Mouse (Mus musculus): Measurements from ENCODE around the gene Foxd3. TPM values are rescaled to one million over a fixed set of nuclear protein-coding genes. Genes with fewer than 3 reads are reported as not detected.

Gene Foxd3
- polyA plus RNA-seq, 1 experiment from 2014 or later, result not detected

DNA sequence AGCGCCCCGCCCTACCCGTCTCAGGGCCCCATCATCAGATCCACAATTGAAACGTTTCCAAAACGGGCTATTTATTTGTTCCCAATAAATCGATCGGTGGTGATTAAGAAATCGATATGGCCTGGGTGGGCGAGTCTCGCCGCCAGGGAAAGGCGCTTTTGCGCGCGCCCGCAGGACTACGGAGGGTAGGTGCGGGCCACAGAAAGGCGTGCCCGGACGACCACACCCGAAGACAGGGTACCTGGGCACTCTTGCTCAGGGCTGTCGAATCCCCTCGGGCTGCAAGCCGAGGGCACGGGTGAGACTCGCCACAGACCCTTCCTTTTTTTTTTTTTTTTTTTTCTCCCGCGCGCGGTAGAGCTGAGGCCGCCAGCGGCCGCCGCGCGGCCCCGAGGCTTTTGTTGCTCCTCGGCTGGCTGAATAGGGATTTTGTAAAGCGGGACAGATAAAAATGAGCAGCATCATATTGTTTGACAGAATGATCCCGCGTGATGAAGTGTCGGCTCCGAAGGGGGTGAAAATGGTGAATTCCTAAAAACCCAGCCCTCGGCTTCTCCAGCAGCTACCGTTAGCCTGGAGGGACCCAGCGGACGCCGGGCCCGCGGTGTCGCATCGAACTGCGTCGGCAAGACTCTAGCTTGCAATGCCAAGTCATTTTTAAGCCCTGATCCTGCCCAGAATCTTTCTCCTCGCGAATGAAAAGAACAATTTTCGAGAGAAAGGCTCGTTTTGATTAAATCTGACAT, 5.0 kb upstream of the Foxd3 start:
- Histone ChIP-seq H3K4me2 (peak overlapping the region; percentile 46), H3K9me3 (replicated peaks) (no peaks in the 10 kb centered on the region), H3K27ac (no peak overlapping the region), H3K36me3 (ENCODE audit: poor library complexity, severe bottlenecking) (no peaks in the 10 kb centered on the region), H3K4me1 (peaks cover 18% of the 10 kb centered on the region), H3K9ac (no peak overlapping the region), H3K27me3 (peaks cover 99% of the 10 kb centered on the region), H3K4me3 (peak overlapping the region; percentile 27)
- WGBS, result under 1% methylated on average over 57 of the region's 59 CpGs
- no peak for ATAC-seq

DNA sequence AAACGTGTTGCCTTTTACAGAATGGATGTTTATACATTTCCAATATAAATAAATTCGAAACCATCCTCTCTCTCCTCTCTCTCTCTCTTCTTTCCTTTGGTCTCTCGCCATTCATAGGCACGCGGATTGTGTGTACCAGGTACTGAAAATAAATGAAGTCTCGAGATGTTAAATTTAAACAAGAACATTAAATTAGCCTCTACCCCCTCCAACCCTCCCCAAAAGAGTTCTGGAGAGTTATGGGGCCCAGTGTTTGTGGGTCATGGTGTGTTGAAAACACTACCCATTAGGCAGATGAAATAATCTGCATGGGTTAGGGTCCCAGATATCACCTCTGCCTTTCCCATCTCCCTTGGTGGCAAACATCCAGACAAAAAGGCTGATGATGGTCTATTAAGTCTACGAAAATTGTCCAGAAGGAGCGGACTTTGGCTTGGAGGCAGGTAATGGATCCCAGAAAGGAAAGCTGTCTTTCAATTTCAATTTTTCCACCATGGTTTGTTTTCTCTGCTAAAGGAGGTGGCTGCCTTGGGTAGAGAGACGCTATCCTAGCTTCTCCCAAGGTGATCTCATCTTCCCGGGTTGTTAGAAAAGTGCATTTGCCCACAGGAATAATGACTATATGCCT, 4.2 kb upstream of the Foxd3 start:
- WGBS, result 14% methylated on average over 10 of the region's 10 CpGs
- Histone ChIP-seq H3K9ac (no peak overlapping the region), H3K4me3 (no peak overlapping the region), H3K27ac (no peak overlapping the region), H3K4me2 (no peak overlapping the region), H3K27me3 (peaks cover 99% of the 10 kb centered on the region), H3K36me3 (ENCODE audit: poor library complexity, severe bottlenecking) (no peaks in the 10 kb centered on the region), H3K9me3 (replicated peaks) (no peaks in the 10 kb centered on the region), H3K4me1 (peaks cover 27% of the 10 kb centered on the region)
- ATAC-seq, result no peak

DNA sequence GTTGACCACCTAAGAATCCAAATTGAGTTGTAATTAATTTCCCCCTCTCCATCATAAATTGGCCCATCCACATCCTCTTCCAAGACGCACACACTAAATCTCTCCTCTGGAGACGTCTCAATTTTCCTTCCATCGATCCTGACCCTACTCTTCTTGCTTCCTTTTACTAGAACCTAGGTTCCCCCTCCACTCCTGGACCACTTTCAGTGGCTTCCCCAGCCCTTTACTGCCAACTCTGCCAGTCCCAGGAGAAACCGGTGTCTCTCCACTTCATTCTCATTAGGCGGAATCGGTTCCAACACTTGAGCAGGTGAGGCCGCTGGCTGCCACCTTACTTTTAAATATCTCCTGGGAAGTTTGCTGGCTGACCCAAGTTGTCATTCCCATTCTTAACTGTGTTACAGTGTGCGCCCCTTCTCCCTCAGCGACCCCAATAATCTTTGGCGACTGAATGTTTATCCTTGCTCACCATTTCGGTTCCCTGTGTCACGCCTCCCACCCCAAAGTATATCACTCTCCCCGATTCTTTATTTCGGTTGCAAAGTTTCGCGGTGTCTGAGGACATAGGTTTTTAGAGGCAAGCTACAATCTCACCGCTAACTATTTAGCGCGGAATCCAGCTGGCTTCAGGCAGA, 3.4 kb upstream of the Foxd3 start:
- peaks cover 34% of the 10 kb centered on the region for H3K4me1 ChIP-seq
- no peak for ATAC-seq
- H3K4me3 ChIP-seq, result no peak overlapping the region
- no peaks in the 10 kb centered on the region for H3K36me3 ChIP-seq (ENCODE audit: poor library complexity, severe bottlenecking)
- WGBS, result 2% methylated on average over 19 of the region's 19 CpGs
- H3K27ac ChIP-seq, result no peak overlapping the region
- peaks cover 100% of the 10 kb centered on the region for H3K27me3 ChIP-seq
- H3K9me3 ChIP-seq (replicated peaks), result no peaks in the 10 kb centered on the region
- no peak overlapping the region for H3K9ac ChIP-seq
- H3K4me2 ChIP-seq, result no peak overlapping the region

DNA sequence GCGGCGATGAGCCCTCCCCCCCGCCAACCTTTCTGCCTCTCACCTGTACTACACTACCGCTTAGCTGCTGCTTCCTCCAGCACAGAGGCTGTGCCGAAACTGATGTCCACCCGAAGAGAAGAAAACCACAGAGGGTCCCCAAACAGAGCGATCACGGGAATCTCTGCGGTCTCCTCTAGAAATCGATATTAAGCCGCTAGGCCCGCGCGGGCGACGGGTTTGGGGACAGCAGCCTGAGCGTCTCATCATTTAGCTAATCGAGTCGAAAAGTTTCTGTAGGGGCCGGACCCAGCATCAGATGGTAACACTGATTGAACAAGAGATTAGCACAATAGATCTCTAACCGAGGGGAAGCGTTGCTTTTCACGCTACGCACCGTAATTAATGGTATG, 2.9 kb upstream of the Foxd3 start:
- peaks cover 37% of the 10 kb centered on the region for H3K4me1 ChIP-seq
- H3K36me3 ChIP-seq (ENCODE audit: poor library complexity, severe bottlenecking), result no peaks in the 10 kb centered on the region
- H3K4me2 ChIP-seq, result no peak overlapping the region
- H3K9me3 ChIP-seq (replicated peaks), result no peaks in the 10 kb centered on the region
- H3K9ac ChIP-seq, result no peak overlapping the region
- no peak for ATAC-seq
- under 1% methylated on average over 25 of the region's 25 CpGs for WGBS
- no peak overlapping the region for H3K27ac ChIP-seq
- peaks cover 100% of the 10 kb centered on the region for H3K27me3 ChIP-seq
- H3K4me3 ChIP-seq, result no peak overlapping the region

DNA sequence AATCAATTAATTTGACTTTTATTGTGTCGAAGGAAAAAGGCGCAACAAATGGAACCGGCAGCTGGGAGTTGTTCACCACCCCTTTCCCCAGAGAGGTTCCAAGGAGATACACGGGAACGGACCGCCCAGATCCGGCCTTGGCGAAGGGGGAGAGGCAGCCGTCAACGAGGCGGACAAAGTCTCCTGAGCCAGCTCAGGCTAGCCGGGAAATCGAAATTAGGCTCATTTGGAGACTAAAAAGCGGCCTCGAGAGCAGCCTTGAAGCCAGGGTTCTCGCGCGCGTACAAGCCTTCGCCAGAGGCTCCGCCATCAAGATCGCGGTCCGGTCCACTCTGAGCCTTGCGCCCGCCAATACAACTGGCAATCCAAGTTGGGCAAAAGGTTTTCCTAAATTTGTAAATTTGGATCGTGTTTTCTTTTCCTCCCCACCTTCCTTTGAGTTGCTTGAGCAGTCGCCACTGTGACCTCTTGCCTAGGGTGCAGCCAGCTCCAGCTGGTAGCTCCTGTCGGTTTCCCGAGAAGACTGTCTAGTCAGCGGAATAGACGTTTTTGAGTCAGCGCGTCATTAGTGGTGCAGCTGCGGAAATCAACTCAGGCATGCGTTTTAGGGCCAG, 2.4 kb upstream of the Foxd3 start:
- H3K4me3 ChIP-seq, result no peak overlapping the region
- no peak for ATAC-seq
- WGBS, result under 1% methylated on average over 36 of the region's 36 CpGs
- H3K27ac ChIP-seq, result no peak overlapping the region
- peaks cover 37% of the 10 kb centered on the region for H3K4me1 ChIP-seq
- no peaks in the 10 kb centered on the region for H3K9me3 ChIP-seq (replicated peaks)
- no peak overlapping the region for H3K9ac ChIP-seq
- peaks cover 97% of the 10 kb centered on the region for H3K27me3 ChIP-seq
- no peak overlapping the region for H3K4me2 ChIP-seq
- no peaks in the 10 kb centered on the region for H3K36me3 ChIP-seq (ENCODE audit: poor library complexity, severe bottlenecking)

DNA sequence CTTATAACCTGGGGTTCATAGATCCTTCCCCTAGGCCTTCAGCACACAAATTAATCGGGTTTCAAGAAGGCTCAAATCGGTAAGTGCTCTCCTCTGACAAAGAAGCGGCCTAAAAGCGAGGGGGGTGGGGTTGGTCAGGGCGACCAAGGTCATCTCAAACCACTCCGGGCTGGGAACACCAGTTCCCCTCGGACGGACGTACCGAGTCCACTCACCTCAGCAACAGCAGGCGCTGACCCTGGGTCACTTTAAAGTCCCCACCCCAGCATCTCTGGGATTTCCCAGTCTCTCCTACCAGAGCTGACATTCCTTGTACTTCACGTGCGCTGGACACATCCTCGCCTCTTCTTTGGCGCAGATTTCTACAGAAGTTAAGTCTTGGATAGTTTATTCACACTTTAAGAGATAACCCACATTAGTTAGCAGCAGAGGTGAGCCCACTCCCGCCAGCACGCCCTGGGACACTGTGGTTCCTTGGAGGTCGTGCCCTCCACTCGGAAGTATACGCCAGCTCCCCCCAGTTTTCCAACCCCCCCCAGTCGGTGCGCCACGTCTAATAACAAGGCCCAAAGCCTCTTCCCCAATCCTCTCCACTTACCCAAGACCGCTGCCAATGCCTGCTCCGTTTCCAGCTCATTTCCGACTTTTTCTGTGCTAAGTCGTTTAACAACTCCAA, 1.3 kb upstream of the Foxd3 start:
- H3K4me1 ChIP-seq, result peaks cover 39% of the 10 kb centered on the region
- no peak overlapping the region for H3K4me3 ChIP-seq
- ATAC-seq, result no peak
- peaks cover 97% of the 10 kb centered on the region for H3K27me3 ChIP-seq
- no peaks in the 10 kb centered on the region for H3K9me3 ChIP-seq (replicated peaks)
- whole genome bisulfite sequencing, result under 1% methylated on average over 27 of the region's 27 CpGs
- no peak overlapping the region for H3K9ac ChIP-seq
- H3K36me3 ChIP-seq (ENCODE audit: poor library complexity, severe bottlenecking), result no peaks in the 10 kb centered on the region
- no peak overlapping the region for H3K4me2 ChIP-seq
- H3K27ac ChIP-seq, result no peak overlapping the region

DNA sequence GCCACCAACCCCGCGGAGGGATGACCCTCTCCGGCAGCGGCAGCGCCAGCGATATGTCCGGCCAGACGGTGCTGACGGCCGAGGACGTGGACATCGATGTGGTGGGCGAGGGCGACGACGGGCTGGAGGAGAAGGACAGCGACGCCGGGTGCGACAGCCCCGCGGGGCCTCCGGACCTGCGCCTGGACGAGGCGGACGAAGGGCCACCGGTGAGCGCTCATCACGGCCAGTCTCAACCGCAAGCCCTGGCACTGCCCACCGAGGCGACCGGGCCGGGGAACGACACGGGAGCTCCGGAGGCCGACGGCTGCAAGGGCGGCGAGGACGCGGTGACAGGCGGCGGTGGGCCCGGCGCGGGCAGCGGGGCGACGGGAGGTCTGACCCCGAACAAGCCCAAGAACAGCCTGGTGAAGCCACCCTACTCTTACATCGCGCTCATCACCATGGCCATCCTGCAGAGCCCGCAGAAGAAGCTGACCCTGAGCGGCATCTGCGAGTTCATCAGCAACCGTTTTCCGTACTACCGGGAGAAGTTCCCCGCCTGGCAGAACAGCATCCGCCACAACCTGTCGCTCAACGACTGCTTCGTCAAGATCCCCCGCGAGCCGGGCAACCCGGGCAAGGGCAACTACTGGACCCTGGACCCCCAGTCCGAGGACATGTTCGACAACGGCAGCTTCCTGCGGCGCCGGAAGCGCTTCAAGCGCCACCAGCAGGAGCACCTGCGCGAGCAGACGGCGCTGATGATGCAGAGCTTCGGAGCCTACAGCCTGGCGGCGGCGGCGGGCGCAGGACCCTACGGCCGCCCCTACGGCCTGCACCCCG, 718 bp downstream of the Foxd3 start:
- no peaks in the 10 kb centered on the region for H3K9me3 ChIP-seq (replicated peaks)
- H3K27me3 ChIP-seq, result peaks cover 96% of the 10 kb centered on the region
- H3K36me3 ChIP-seq (ENCODE audit: poor library complexity, severe bottlenecking), result no peaks in the 10 kb centered on the region
- no peak overlapping the region for H3K27ac ChIP-seq
- ATAC-seq, result peak; percentile 68
- under 1% methylated on average over 76 of the region's 92 CpGs for WGBS
- H3K4me3 ChIP-seq, result peak overlapping the region; percentile 38
- H3K9ac ChIP-seq, result no peak overlapping the region
- peak overlapping the region; percentile 57 for H3K4me2 ChIP-seq
- peaks cover 33% of the 10 kb centered on the region for H3K4me1 ChIP-seq

DNA sequence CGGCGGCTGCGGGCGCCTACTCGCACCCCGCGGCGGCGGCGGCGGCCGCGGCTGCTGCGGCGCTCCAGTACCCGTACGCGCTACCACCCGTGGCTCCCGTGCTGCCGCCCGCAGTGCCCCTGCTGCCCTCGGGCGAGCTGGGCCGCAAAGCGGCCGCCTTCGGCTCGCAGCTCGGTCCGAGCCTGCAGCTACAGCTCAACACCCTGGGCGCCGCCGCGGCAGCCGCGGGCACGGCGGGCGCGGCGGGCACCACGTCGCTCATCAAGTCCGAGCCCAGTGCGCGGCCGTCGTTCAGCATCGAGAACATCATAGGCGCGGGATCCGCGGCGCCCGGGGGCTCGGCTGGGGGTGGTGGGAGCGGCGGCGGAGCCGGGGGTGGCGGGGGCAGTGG, 1.3 kb downstream of the Foxd3 start:
- H3K9me3 ChIP-seq (replicated peaks), result no peaks in the 10 kb centered on the region
- no peak overlapping the region for H3K9ac ChIP-seq
- peak overlapping the region; percentile 57 for H3K4me2 ChIP-seq
- no peak overlapping the region for H3K27ac ChIP-seq
- H3K36me3 ChIP-seq (ENCODE audit: poor library complexity, severe bottlenecking), result no peaks in the 10 kb centered on the region
- ATAC-seq, result peak; percentile 16
- peaks cover 33% of the 10 kb centered on the region for H3K4me1 ChIP-seq
- H3K27me3 ChIP-seq, result peaks cover 96% of the 10 kb centered on the region
- H3K4me3 ChIP-seq, result peak overlapping the region; percentile 38
- WGBS, result under 1% methylated on average over 48 of the region's 62 CpGs

DNA sequence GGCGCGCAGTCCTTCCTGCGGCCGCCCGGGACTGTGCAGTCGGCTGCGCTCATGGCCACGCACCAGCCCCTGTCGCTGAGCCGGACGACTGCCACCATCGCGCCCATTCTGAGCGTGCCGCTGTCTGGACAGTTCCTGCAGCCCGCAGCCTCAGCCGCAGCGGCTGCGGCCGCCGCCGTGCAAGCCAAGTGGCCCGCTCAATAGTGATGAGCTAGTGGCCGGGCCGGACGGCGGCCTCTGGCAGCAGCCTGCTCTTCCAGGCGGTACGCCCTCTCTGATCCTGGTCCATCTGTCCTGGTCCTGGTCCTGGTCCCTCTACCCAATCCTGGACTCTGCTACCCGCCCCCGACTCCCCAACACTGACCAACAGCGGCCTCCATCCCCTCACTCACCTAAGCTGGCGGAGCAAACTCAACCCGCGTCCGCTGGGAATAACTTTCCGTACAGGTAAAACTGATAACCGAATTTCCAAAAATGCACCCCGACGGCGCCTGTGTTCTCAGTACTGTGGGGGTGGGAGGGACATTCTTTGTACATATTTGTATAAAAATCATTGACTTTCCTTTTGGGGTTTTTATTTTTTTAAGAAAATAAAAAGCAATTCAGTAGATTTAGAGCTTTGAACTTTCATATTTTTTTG, 1.9 kb downstream of the Foxd3 start:
- ATAC-seq, result peak; percentile 26; the same call in 1 of the 2 replicates
- Histone ChIP-seq H3K4me3 (peak overlapping the region; percentile 38), H3K9me3 (replicated peaks) (no peaks in the 10 kb centered on the region), H3K4me1 (peaks cover 37% of the 10 kb centered on the region), H3K4me2 (peak overlapping the region; percentile 57), H3K27me3 (peaks cover 96% of the 10 kb centered on the region), H3K36me3 (ENCODE audit: poor library complexity, severe bottlenecking) (no peaks in the 10 kb centered on the region), H3K9ac (no peak overlapping the region), H3K27ac (no peak overlapping the region)
- under 1% methylated on average over 29 of the region's 41 CpGs for WGBS

DNA sequence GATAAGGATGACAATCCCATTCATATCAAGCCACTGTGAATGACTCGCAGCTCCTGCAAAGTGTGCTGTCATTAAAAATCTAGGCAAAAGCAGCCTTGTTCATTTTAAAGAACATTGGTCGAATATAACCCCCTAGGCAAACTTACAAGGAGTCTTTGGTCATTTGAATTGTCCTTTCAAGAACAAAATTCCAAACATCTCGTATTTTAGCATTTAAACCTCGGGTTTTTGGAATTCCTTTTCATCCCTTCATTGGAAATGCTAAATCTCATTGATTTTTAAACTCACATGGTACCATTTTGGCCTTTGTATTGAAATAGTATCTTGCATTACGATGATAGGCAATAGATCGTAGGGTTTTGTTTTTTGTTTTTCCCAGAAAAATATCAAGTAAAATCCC, 2.8 kb downstream of the Foxd3 start:
- peaks cover 96% of the 10 kb centered on the region for H3K27me3 ChIP-seq

More for the DNA sequence above, 2.8 kb downstream of the Foxd3 start:
- Histone ChIP-seq H3K9ac (no peak overlapping the region), H3K9me3 (replicated peaks) (no peaks in the 10 kb centered on the region), H3K27ac (no peak overlapping the region), H3K36me3 (ENCODE audit: poor library complexity, severe bottlenecking) (no peaks in the 10 kb centered on the region), H3K4me2 (no peak overlapping the region), H3K4me1 (peaks cover 33% of the 10 kb centered on the region), H3K4me3 (no peak overlapping the region)
- WGBS, result 18% methylated on average over 6 of the region's 6 CpGs
- no peak for ATAC-seq

Data from forebrain, embryonic 13.5 days (tissue).